8 mouse cellular contexts compared by ENCODE assay signal in genomic region chr7:55841445-55841844, GRCm38 (mm10). TPM values are rescaled to one million over a fixed set of nuclear protein-coding genes. Genes with fewer than 3 reads are reported as not detected.
A peak's percentile ranks its signal among the peaks of the same experiment; 100 is the strongest.
DNase-seq lines count a peak whose midpoint lies in the region; ATAC-seq and TF ChIP-seq lines count a peak whose summit lies in the region.

Gene Cyfip1 (plus strand): TSS chr7:55841745.

- intact Hi-C loops in left cerebral cortex, adult 2 months (cut with DNase I) = loop anchor here (5.0 kb wide), 1 partner anchor 51 kb away; no protein-coding TSS in a partner anchor

- no peak for TF ChIP-seq POLR2A in bone marrow, adult 2 months (IDR thresholded peaks at IDR 0.05; ENCODE audit: borderline replicate concordance, control insufficient read depth, low read depth, low read length)

- H3K9me3 ChIP-seq in intestine, postnatal 0 days (ENCODE audit: control insufficient read depth) = no peaks in the 10 kb centered on the region
- no peaks in the 10 kb centered on the region for H3K9me3 ChIP-seq in midbrain, embryonic 11.5 days (ENCODE audit: control insufficient read depth, low read length)

- H3K27ac ChIP-seq in left cerebral cortex, adult 2 months = peak within 1 kb of the TSS; percentile 93
- peak within 1 kb of the TSS; percentile 7; the same call in 1 of the 2 replicates for H3K27ac ChIP-seq in bone marrow, adult 2 months (ENCODE audit: control insufficient read depth, insufficient read depth, low read depth, low read length, poor library complexity)
- H3K27ac ChIP-seq in intestine, postnatal 0 days (ENCODE audit: low read depth, low read length) = peak within 1 kb of the TSS; percentile 98
- peak within 1 kb of the TSS; percentile 83 for H3K27ac ChIP-seq in midbrain, embryonic 11.5 days (ENCODE audit: low read depth, low read length)

- peak within 1 kb of the TSS; percentile 98 for H3K9ac ChIP-seq in intestine, postnatal 0 days (ENCODE audit: low read depth, low read length)
- peak within 1 kb of the TSS; percentile 96 for H3K9ac ChIP-seq in midbrain, embryonic 11.5 days (ENCODE audit: low read length)

- no peak for TF ChIP-seq CTCF in left cerebral cortex, adult 2 months (IDR thresholded peaks at IDR 0.05)
- no peak for TF ChIP-seq CTCF in bone marrow, adult 2 months (IDR thresholded peaks at IDR 0.05; ENCODE audit: control insufficient read depth, insufficient read depth, low read length)
- no peak for TF ChIP-seq CTCF in intestine, postnatal 0 days (IDR thresholded peaks at IDR 0.05; ENCODE audit: low read depth)

- no peaks in the 10 kb centered on the region for H3K36me3 ChIP-seq in intestine, postnatal 0 days (ENCODE audit: control insufficient read depth, insufficient read depth)
- no peaks in the 10 kb centered on the region for H3K36me3 ChIP-seq in midbrain, embryonic 11.5 days (ENCODE audit: control insufficient read depth, insufficient read depth, low read length)

- H3K4me2 ChIP-seq in intestine, postnatal 0 days (replicated peaks; ENCODE audit: low read depth) = peak within 1 kb of the TSS; percentile 75
- H3K4me2 ChIP-seq in midbrain, embryonic 11.5 days = peak within 1 kb of the TSS; percentile 52

- no peaks in the 10 kb centered on the region for H3K27me3 ChIP-seq in intestine, postnatal 0 days (replicated peaks; ENCODE audit: control insufficient read depth, insufficient read depth, low read length)
- no peaks in the 10 kb centered on the region for H3K27me3 ChIP-seq in midbrain, embryonic 11.5 days (ENCODE audit: control insufficient read depth, insufficient read depth, low read length)

- H3K4me1 ChIP-seq in bone marrow, adult 2 months (ENCODE audit: control insufficient read depth, insufficient read depth, low read length) = no peaks in the 10 kb centered on the region; the same call in 1 of the 2 replicates
- H3K4me1 ChIP-seq in intestine, postnatal 0 days (replicated peaks; ENCODE audit: control insufficient read depth, insufficient read depth, low read length) = no peaks in the 10 kb centered on the region
- H3K4me1 ChIP-seq in midbrain, embryonic 11.5 days (ENCODE audit: control insufficient read depth, insufficient read depth, low read length) = peaks cover 8% of the 10 kb centered on the region; the same call in 1 of the 2 replicates

- DNase-seq in left cerebral cortex, adult 2 months (ENCODE audit: extremely low spot score in 1 of 2, low spot score in 2 of 2) = no peak
- no peak for DNase-seq in left cerebral cortex, adult 11 months (ENCODE audit: low spot score)
- no peak for DNase-seq in gonadal fat pad, adult 2 months (ENCODE audit: low read depth)
- no peak for DNase-seq in midbrain, embryonic 11.5 days (ENCODE audit: low spot score, missing footprints)
- no peak for DNase-seq in embryo, embryonic 9.5 days (ENCODE audit: extremely low spot score)
- DNase-seq in cerebellum, postnatal 4 days (ENCODE audit: low spot score in 2 of 2) = no peak

- no peak for ATAC-seq in intestine, postnatal 0 days
- ATAC-seq in midbrain, embryonic 11.5 days (ENCODE audit: low FRiP score) = peak; percentile 22

- WGBS in bone marrow, adult 2 months = 76% methylated on average over 7 of the region's 7 CpGs
- WGBS in intestine, postnatal 0 days = 53% methylated on average over 7 of the region's 7 CpGs
- 57% methylated on average over 7 of the region's 7 CpGs for WGBS in midbrain, embryonic 11.5 days

- H3K4me3 ChIP-seq in left cerebral cortex, adult 2 months = peak within 1 kb of the TSS; percentile 94
- peak within 1 kb of the TSS; percentile 55 for H3K4me3 ChIP-seq in bone marrow, adult 2 months (replicated peaks; ENCODE audit: control insufficient read depth, low read depth, low read length)
- peak within 1 kb of the TSS; percentile 83 for H3K4me3 ChIP-seq in intestine, postnatal 0 days (ENCODE audit: low read depth, low read length)
- H3K4me3 ChIP-seq in midbrain, embryonic 11.5 days (ENCODE audit: low read depth, low read length) = peak within 1 kb of the TSS; percentile 85

RNA-seq across cellular contexts. Expression of gene Cyfip1, which starts in this region (rescaled TPM):
- 10 to 100 TPM; 68.1 to 75.4 TPM for total RNA-seq in left cerebral cortex, adult 2 months (2021)
- polyA plus RNA-seq in bone marrow, adult 2 months (2011; ENCODE audit: insufficient read depth, insufficient read length, low replicate concordance, missing spikeins) = 3.9 and 14.1 TPM in 2 replicates
- polyA plus RNA-seq in gonadal fat pad, adult 2 months (2012; rRNA removed) = 52.3 and 84.1 TPM in 2 replicates
- polyA plus RNA-seq in intestine, postnatal 0 days (2015; fragmentation: Nextera tagmentation; extraction: Ambion mirVana) = 49.0 and 54.2 TPM in 2 replicates
- polyA plus RNA-seq in midbrain, embryonic 11.5 days (2014; fragmentation: Nextera tagmentation; extraction: Ambion mirVana) = 80.6 and 81.4 TPM in 2 replicates

Comparison
In these comparisons a context has a peak if more than half of its experiments do, and no peak if none do; other contexts are left out.
1. H3K27ac ChIP-seq: peak in every context shown above with its lines; median percentile 98 in intestine, postnatal 0 days; 93 in left cerebral cortex, adult 2 months; 83 in midbrain, embryonic 11.5 days; 7 in bone marrow, adult 2 months.